Comparison of ENCODE assay signal across 9 mouse cellular contexts in the genomic region with DNA sequence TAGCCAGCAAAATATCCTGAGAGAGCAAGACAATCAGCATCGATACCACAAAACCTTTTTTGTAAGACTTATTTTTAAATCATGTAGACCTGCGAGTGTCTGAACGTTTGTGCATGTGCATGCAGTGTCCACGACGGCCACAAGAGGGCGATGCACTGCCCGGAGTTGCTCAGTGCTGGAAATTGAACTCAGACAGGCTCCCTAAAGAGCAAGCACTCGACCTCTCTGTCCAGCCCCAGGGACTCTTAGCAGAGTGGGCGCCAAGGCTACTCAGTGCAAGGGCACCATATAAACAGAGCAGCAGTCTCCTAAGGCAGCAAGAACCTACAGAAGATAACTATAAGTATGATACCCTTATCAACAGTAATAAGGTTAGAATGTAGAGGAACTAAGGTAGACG. TPM values are rescaled to one million over a fixed set of nuclear protein-coding genes. Genes with fewer than 3 reads are reported as not detected.
A peak's percentile ranks its signal among the peaks of the same experiment; 100 is the strongest.
DNase-seq lines count a peak whose midpoint lies in the region; ATAC-seq and TF ChIP-seq lines count a peak whose summit lies in the region.
"Had no signal": no experiment of that assay in that cellular context is flagged by ENCODE, and none has a peak within 500 bp of the region (broad histone marks: within the 10 kb centered on the region; RNA-seq: fewer than 3 reads in every experiment).

No protein-coding gene starts in this region.

- H3K36me3 ChIP-seq in hindbrain, embryonic 14.5 days (replicated peaks; ENCODE audit: control insufficient read depth, insufficient read depth): no peaks in the 10 kb centered on the region
- H3K36me3 ChIP-seq in hindbrain, embryonic 16.5 days (ENCODE audit: control insufficient read depth, insufficient read depth, low read length): no peaks in the 10 kb centered on the region
- H3K36me3 ChIP-seq in heart, postnatal 0 days (replicated peaks; ENCODE audit: control insufficient read depth, insufficient read depth, low read length): no peaks in the 10 kb centered on the region
- no peaks in the 10 kb centered on the region for H3K36me3 ChIP-seq in splenic B cell, adult 2 months (ENCODE audit: control insufficient read depth, insufficient read depth, low read length, poor library complexity, severe bottlenecking)
- H3K36me3 ChIP-seq: lung, embryonic 15.5 days had no signal

- peak; percentile 87 for TF ChIP-seq CTCF in heart, postnatal 0 days (IDR thresholded peaks at IDR 0.05; ENCODE audit: low read depth)

- no peak overlapping the region for H3K27ac ChIP-seq in hindbrain, embryonic 14.5 days
- H3K27ac ChIP-seq in hindbrain, embryonic 16.5 days (ENCODE audit: low read depth, low read length): no peak overlapping the region
- H3K27ac ChIP-seq in heart, postnatal 0 days (ENCODE audit: low read depth): no peak overlapping the region
- H3K27ac ChIP-seq: lung, embryonic 15.5 days had no signal

- WGBS in hindbrain, embryonic 14.5 days: 30% methylated on average over 10 of the region's 10 CpGs
- WGBS in hindbrain, embryonic 16.5 days: 28% methylated on average over 10 of the region's 10 CpGs
- WGBS in heart, postnatal 0 days: 17% methylated on average over 10 of the region's 10 CpGs

- no peak overlapping the region for H3K4me2 ChIP-seq in hindbrain, embryonic 14.5 days (replicated peaks)
- H3K4me2 ChIP-seq in hindbrain, embryonic 16.5 days (ENCODE audit: low read length): no peak overlapping the region
- no peak overlapping the region for H3K4me2 ChIP-seq in heart, postnatal 0 days (ENCODE audit: low read depth, low read length)
- H3K4me2 ChIP-seq: lung, embryonic 15.5 days had no signal

- no peak for ATAC-seq in hindbrain, embryonic 14.5 days (ENCODE audit: low FRiP score)
- no peak for ATAC-seq in hindbrain, embryonic 16.5 days
- 0 out of 2 replicates have a peak, but pooled peaks have one; percentile 30 for ATAC-seq in heart, postnatal 0 days (ENCODE audit: insufficient read depth, low read depth)
- peak; percentile 84 for ATAC-seq in megakaryocyte progenitor cell, adult 5-6 weeks (replicated peaks; ENCODE audit: poor library complexity)

- no peak overlapping the region for H3K9ac ChIP-seq in hindbrain, embryonic 14.5 days
- H3K9ac ChIP-seq in hindbrain, embryonic 16.5 days (ENCODE audit: low read depth, low read length): no peak overlapping the region
- H3K9ac ChIP-seq in heart, postnatal 0 days (replicated peaks; ENCODE audit: low read depth, low read length): no peak overlapping the region
- H3K9ac ChIP-seq: lung, embryonic 15.5 days had no signal

- no peaks in the 10 kb centered on the region for H3K9me3 ChIP-seq in hindbrain, embryonic 14.5 days (ENCODE audit: control insufficient read depth, low read length)
- no peaks in the 10 kb centered on the region for H3K9me3 ChIP-seq in hindbrain, embryonic 16.5 days (ENCODE audit: control insufficient read depth, low read length)
- no peaks in the 10 kb centered on the region for H3K9me3 ChIP-seq in heart, postnatal 0 days (replicated peaks; ENCODE audit: control insufficient read depth, low read length)
- H3K9me3 ChIP-seq: lung, embryonic 15.5 days had no signal

- no peak for TF ChIP-seq EP300 in heart, postnatal 0 days (IDR thresholded peaks at IDR 0.05; ENCODE audit: low read depth)

- H3K27me3 ChIP-seq in hindbrain, embryonic 14.5 days (ENCODE audit: control insufficient read depth, insufficient read depth, low read length): no peaks in the 10 kb centered on the region
- no peaks in the 10 kb centered on the region for H3K27me3 ChIP-seq in hindbrain, embryonic 16.5 days (replicated peaks; ENCODE audit: control insufficient read depth, insufficient read depth, low read length)
- no peaks in the 10 kb centered on the region for H3K27me3 ChIP-seq in heart, postnatal 0 days (ENCODE audit: control insufficient read depth, insufficient read depth, low read length)
- H3K27me3 ChIP-seq in splenic B cell, adult 2 months (ENCODE audit: control insufficient read depth, insufficient read depth, low read length, poor library complexity, severe bottlenecking): no peaks in the 10 kb centered on the region
- H3K27me3 ChIP-seq: lung, embryonic 15.5 days had no signal

- peaks cover 15% of the 10 kb centered on the region for H3K4me1 ChIP-seq in hindbrain, embryonic 14.5 days (replicated peaks; ENCODE audit: control insufficient read depth, insufficient read depth, low read length)
- peaks cover 3% of the 10 kb centered on the region; the same call in 1 of the 2 replicates for H3K4me1 ChIP-seq in hindbrain, embryonic 16.5 days (ENCODE audit: control insufficient read depth, insufficient read depth, low read depth, low read length)
- no peaks in the 10 kb centered on the region for H3K4me1 ChIP-seq in heart, postnatal 0 days (ENCODE audit: control insufficient read depth, insufficient read depth)
- H3K4me1 ChIP-seq: lung, embryonic 15.5 days had no signal

- H3K4me3 ChIP-seq in hindbrain, embryonic 14.5 days (replicated peaks; ENCODE audit: low read length): no peak overlapping the region
- no peak overlapping the region for H3K4me3 ChIP-seq in hindbrain, embryonic 16.5 days (ENCODE audit: low read length)
- no peak overlapping the region for H3K4me3 ChIP-seq in heart, postnatal 0 days (ENCODE audit: low read depth, low read length)
- H3K4me3 ChIP-seq: lung, embryonic 15.5 days had no signal

- DNase-seq in hindbrain, embryonic 14.5 days (ENCODE audit: low spot score): peak; percentile 55
- peak; percentile 74 for DNase-seq in adrenal gland, postnatal 25 days
- peak; percentile 65 for DNase-seq in embryo, embryonic 9.5 days (ENCODE audit: extremely low spot score)
- no peak for DNase-seq in heart, postnatal 0 days (ENCODE audit: low spot score)
- peak; percentile 28 for DNase-seq in left cerebral cortex, adult 11 months (ENCODE audit: low spot score)
- peak; percentile 78 for DNase-seq in splenic B cell, adult 2 months (ENCODE audit: low read depth, low spot score)

RNA-seq across cellular contexts. Expression of gene St8sia1, which starts 24.5 kb away (rescaled TPM):
- polyA plus RNA-seq in hindbrain, embryonic 14.5 days (2014; fragmentation: Nextera tagmentation; extraction: Ambion mirVana): 6.1 and 7.1 TPM in 2 replicates
- 6.0 and 6.5 TPM in 2 replicates for polyA plus RNA-seq in hindbrain, embryonic 16.5 days (2015; fragmentation: Nextera tagmentation; extraction: Ambion mirVana)
- 1.2 and 1.5 TPM in 2 replicates for total RNA-seq in adrenal gland, postnatal 25 days (2021)
- total RNA-seq in heart, postnatal 0 days (2014; rRNA removed; ENCODE audit: low replicate concordance): 0.04 and 3.5 TPM in 2 replicates
- polyA plus RNA-seq in heart, postnatal 0 days (2015; fragmentation: Nextera tagmentation; extraction: Ambion mirVana): 0.30 and 0.33 TPM in 2 replicates
- total RNA-seq in megakaryocyte progenitor cell, adult 5-6 weeks (2015): 0.07 TPM in 1 of 2 replicates, not detected in the other
- total RNA-seq in megakaryocyte progenitor cell, adult 5-6 weeks (2017): 0.14 TPM in 1 of 2 replicates, not detected in the other

Comparison
In these comparisons a context has a peak if more than half of its experiments do, and no peak if none do; other contexts are left out.
1. ATAC-seq: peak in heart, postnatal 0 days (single experiment) and megakaryocyte progenitor cell, adult 5-6 weeks (single experiment); none in hindbrain, embryonic 14.5 days (single experiment) and hindbrain, embryonic 16.5 days (single experiment).